Mouse (Mus musculus): ENCODE data around the gene Nup54. TPM values are rescaled to one million over a fixed set of nuclear protein-coding genes. Genes with fewer than 3 reads are reported as not detected.
A peak's percentile ranks its signal among the peaks of the same experiment; 100 is the strongest.

Gene Nup54
- polyA plus RNA-seq, 1 experiment from 2014 or later, result 48.6 TPM

- DNase-seq (ENCODE audit: low read depth, low spot score) (no peak), ATAC-seq (no peak)
- no peaks in the 10 kb centered on the region for H3K27me3 ChIP-seq
- CTCF ChIA-PET, result interaction anchor here (2.2 kb wide), 1 partner anchor 9 kb away, joined by 12 read pairs; no protein-coding TSS in a partner anchor
- TF ChIP-seq CTCF (IDR thresholded peaks at IDR 0.05), result no peak
- in situ Hi-C loops (cut with MboI; ENCODE audit: low pct_unique_long_range_greater_than_20kb), result no loop called here
- POLR2A ChIA-PET, result no interaction called here
These were observed 17.9 kb upstream of the Nup54 start for GRCm38 (mm10) chr5:92452876-92453275.

DNA sequence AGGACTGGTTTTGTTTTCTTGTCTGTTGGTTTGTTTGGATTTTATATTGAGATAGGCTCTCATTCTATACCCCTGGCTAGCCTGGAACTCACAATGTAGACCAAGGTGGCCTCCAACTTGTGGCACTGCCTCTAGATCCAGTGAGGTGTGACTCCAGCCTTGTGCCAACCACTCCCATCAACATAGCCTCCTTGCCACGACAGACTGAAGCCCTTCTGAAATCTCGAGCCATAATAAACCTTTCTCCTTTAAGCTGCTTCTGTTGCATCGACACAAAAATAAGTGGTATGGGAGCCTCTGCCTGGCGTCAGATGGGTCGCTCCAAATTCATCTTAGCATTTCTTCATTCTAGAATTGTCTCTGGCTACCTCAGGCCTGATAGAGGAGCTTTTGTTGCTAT, 11.7 kb upstream of the Nup54 start:
- DNase-seq (ENCODE audit: low read depth, low spot score), result no peak
- TF ChIP-seq CTCF (IDR thresholded peaks at IDR 0.05), result no peak
- ChIA-PET POLR2A (no interaction called here), CTCF (no interaction called here)
- no peaks in the 10 kb centered on the region for H3K27me3 ChIP-seq
- in situ Hi-C loops (cut with MboI; ENCODE audit: low pct_unique_long_range_greater_than_20kb), result no loop called here
- ATAC-seq, result no peak

DNA sequence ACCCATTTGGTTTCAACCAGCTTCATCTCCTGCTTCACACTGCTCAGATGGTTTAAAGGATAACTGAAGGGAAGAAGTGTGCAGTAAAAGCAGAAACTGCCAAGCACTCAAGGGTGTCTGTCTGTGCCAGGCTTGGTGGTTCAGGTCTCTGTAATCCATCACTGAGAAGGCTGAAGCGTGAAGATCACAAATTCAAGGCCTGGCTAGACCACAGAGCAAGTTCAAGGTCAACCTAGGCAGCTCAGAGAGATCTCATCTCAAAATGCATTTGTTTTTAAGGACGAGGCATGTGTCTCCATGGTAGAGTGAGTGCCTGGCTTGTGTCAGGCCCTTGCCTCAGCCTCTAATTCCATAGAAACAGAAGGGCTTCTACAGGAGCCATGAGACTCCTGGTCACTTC, 10.0 kb upstream of the Nup54 start:
- DNase-seq (ENCODE audit: low read depth, low spot score) (no peak), ATAC-seq (no peak)
- CTCF ChIA-PET, result no interaction called here
- in situ Hi-C loops (cut with MboI; ENCODE audit: low pct_unique_long_range_greater_than_20kb), result no loop called here
- H3K27me3 ChIP-seq, result no peaks in the 10 kb centered on the region
- POLR2A ChIA-PET, result no interaction called here
- no peak for TF ChIP-seq CTCF (IDR thresholded peaks at IDR 0.05)

DNA sequence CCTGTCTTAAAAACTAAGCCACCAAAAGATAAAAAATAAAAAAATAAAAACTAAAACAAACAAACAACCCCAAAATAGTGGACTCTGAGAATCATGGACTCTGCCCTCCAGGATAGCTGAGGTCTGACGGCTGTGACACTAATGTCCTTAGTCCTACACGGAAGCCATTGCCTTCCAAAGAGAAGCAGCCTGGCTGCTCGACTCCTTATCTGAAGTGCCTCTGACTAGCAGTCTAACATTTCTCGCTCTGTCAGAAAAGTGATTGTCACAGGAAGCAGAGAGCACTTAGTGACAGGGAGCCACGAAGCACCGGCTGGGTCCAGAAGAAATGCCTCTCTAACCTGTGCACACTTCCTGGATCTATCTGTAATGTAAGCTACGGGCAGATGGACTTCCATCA, 7.9 kb upstream of the Nup54 start:
- DNase-seq (ENCODE audit: low read depth, low spot score) (no peak), ATAC-seq (no peak)
- in situ Hi-C loops (cut with MboI; ENCODE audit: low pct_unique_long_range_greater_than_20kb), result no loop called here
- no peaks in the 10 kb centered on the region for H3K27me3 ChIP-seq
- TF ChIP-seq CTCF (IDR thresholded peaks at IDR 0.05), result no peak
- CTCF ChIA-PET, result interaction anchor here (1.3 to 2.1 kb wide), 2 partner anchors 7 to 19 kb away, joined by 3 to 5 read pairs; no protein-coding TSS in a partner anchor
- POLR2A ChIA-PET, result no interaction called here

DNA sequence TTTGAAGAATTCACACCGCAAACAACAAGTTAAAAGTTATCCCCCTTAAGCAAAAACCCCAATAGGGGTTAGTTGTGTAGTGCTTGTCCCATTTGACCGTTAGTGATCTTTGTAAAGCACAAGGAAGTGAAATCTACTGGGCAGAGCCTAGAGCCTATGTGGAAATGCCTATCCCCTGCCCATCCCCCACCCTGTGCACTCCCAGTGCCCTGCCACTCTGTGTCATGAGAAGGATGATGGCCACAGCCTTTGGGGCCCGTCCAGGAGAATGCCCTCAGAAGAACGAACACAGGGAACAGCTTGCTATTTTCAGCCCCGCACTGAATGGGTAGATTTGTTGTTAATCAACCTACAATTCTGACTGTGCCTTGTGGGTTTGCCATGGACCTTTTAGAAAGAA, 6.5 kb upstream of the Nup54 start:
- POLR2A ChIA-PET, result no interaction called here
- TF ChIP-seq CTCF (IDR thresholded peaks at IDR 0.05), result no peak
- no peaks in the 10 kb centered on the region for H3K27me3 ChIP-seq
- in situ Hi-C loops (cut with MboI; ENCODE audit: low pct_unique_long_range_greater_than_20kb), result no loop called here
- CTCF ChIA-PET, result interaction anchor here (1.5 kb wide), 1 partner anchor 10 kb away, joined by 6 read pairs; no protein-coding TSS in a partner anchor
- no peak for DNase-seq (ENCODE audit: low read depth, low spot score)
- no peak for ATAC-seq

GRCm38 (mm10) chr5:92438540-92438939, 3.5 kb upstream of the Nup54 start:
- TF ChIP-seq CTCF (IDR thresholded peaks at IDR 0.05), result no peak
- DNase-seq (ENCODE audit: low read depth, low spot score), result no peak
- POLR2A ChIA-PET, result no interaction called here
- in situ Hi-C loops (cut with MboI; ENCODE audit: low pct_unique_long_range_greater_than_20kb), result no loop called here
- CTCF ChIA-PET, result no interaction called here
- no peak for ATAC-seq
- H3K27me3 ChIP-seq, result no peaks in the 10 kb centered on the region

DNA sequence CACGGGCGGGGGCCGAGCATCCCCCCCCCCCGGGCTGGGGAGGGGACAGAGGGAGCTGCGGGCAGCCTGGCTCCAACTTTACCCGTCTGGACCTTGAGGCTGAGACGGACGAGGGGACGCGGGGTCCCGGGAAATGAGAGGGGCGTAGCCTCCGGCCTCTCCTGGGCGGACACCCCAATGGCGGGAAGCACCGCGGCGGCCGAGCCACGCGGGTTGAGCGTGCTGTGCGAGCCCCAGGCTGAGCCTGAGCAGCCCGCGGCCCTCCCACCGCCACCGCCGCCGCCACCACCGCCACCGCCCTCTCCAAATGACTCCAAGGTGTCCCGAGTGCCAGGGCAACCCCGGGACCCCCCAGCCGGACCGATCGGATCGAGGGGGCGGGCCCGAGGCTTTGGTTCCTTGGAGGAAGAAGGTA, 441 bp downstream of the Nup54 start:
- ChIA-PET POLR2A (no interaction called here), CTCF (no interaction called here)
- TF ChIP-seq CTCF (IDR thresholded peaks at IDR 0.05), result no peak
- in situ Hi-C loops (cut with MboI; ENCODE audit: low pct_unique_long_range_greater_than_20kb), result no loop called here
- H3K27me3 ChIP-seq, result no peaks in the 10 kb centered on the region
- peak; percentile 46 for ATAC-seq
- no peak for DNase-seq (ENCODE audit: low read depth, low spot score)

DNA sequence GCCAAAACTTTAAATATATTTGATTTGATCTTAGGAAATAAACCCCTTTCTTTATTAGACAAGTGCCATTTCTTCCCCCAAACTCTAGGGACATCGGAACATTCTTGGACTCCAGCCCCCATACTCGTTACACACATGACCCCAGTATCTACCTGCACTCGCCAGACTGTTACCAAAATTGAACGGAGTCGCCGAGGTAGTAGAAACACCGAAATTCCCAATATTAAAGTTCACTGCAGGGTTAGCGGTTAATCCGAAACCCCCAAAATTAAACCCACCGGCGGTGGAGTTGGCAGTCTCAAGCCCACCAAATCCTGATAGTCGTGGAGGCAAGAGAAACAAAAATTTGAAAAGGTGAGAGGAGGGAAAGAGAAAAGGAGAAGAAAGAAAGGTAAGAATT, 949 bp downstream of the Nup54 start:
- no peaks in the 10 kb centered on the region for H3K27me3 ChIP-seq
- ChIA-PET POLR2A (no interaction called here), CTCF (no interaction called here)
- in situ Hi-C loops (cut with MboI; ENCODE audit: low pct_unique_long_range_greater_than_20kb), result no loop called here
- DNase-seq (ENCODE audit: low read depth, low spot score) (no peak), ATAC-seq (no peak)
- TF ChIP-seq CTCF (IDR thresholded peaks at IDR 0.05), result no peak

DNA sequence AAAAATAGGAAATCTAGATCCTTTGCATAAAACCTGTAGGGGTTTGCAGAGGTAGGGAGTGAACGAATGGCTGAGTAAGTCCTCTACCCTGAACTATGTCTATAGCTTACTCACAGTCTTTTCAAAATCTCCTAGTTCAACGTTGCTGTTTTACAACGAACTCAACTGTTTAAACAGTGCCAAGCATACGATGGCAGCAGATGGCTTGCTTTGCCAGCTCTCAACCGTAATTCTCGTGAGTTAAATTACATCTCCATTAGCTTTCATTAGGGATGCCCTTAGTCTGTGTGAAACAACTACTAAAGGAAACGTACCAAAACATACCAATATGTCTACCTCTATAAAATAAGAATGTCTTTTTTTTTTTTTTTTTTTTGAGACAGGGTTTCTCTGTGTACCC, 3.4 kb downstream of the Nup54 start:
- CTCF ChIA-PET, result interaction anchor here (1.6 kb wide), 1 partner anchor 19 kb away, joined by 3 read pairs; no protein-coding TSS in a partner anchor
- in situ Hi-C loops (cut with MboI; ENCODE audit: low pct_unique_long_range_greater_than_20kb), result no loop called here
- no peak for TF ChIP-seq CTCF (IDR thresholded peaks at IDR 0.05)

DNA sequence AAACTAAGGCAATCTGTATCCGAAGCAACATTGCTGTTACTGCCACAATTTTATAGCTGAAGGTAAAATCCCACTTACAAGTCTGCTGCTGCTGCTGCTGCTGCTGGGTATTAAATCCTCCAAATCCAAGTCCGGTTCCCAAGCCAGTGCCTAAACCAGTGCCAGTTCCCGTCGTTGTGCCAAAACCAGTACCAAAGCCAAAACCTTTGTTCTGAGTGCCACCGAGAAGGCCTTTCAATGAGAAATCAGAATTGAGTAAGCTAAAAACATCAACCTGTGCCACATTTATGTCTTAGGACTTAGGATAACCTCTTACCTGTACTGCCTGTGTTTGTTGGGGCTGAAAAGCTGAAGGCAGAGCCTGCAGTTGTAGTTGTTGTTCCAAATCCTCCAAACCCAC, 4.3 kb downstream of the Nup54 start:
- DNase-seq (ENCODE audit: low read depth, low spot score) (no peak), ATAC-seq (no peak)
- H3K27me3 ChIP-seq, result no peaks in the 10 kb centered on the region
- ChIA-PET CTCF (interaction anchor here (1.6 kb wide), 1 partner anchor 20 kb away, joined by 3 read pairs; no protein-coding TSS in a partner anchor), POLR2A (no interaction called here)
- in situ Hi-C loops (cut with MboI; ENCODE audit: low pct_unique_long_range_greater_than_20kb), result no loop called here
- no peak for TF ChIP-seq CTCF (IDR thresholded peaks at IDR 0.05)

More for the DNA sequence above, 3.4 kb downstream of the Nup54 start:
- ATAC-seq (no peak), DNase-seq (ENCODE audit: low read depth, low spot score) (no peak)
- H3K27me3 ChIP-seq, result no peaks in the 10 kb centered on the region
- POLR2A ChIA-PET, result interaction anchor here (0.6 to 0.9 kb wide), 2 partner anchors 16 to 415 kb away, joined by 3 read pairs; no protein-coding TSS in a partner anchor

DNA sequence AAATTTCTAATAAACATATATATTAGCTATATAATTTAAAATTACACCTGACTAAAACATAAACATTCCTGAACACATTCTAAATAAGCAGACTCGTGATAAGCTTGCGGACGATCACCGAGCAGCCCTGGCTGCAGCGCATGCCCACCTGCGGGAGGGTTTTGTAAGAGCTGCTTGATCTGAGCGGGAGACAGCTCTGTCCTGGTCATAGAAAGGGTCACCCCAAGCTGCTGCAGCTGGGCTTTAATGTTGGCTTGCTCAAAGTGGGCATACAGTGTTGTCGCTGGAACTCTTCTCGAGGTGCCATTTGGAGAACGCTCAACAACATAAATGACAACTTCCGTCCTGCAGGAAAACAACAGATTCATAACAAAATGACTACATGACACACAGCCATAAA, 10.9 kb downstream of the Nup54 start:
- ATAC-seq (no peak), DNase-seq (ENCODE audit: low read depth, low spot score) (no peak)
- no peak for TF ChIP-seq CTCF (IDR thresholded peaks at IDR 0.05)
- H3K27me3 ChIP-seq, result no peaks in the 10 kb centered on the region
- in situ Hi-C loops (cut with MboI; ENCODE audit: low pct_unique_long_range_greater_than_20kb), result no loop called here
- ChIA-PET POLR2A (interaction anchor here (0.5 kb wide), 1 partner anchor 191 kb away, joined by 3 read pairs; no protein-coding TSS in a partner anchor), CTCF (interaction anchor here (0.7 to 1.8 kb wide), 4 partner anchors 10 to 26 kb away, joined by 3 to 7 read pairs (median 6); no protein-coding TSS in a partner anchor)

GRCm38 (mm10) chr5:92413982-92414375, 21.0 kb downstream of the Nup54 start:
- in situ Hi-C loops (cut with MboI; ENCODE audit: low pct_unique_long_range_greater_than_20kb), result no loop called here
- no peak for TF ChIP-seq CTCF (IDR thresholded peaks at IDR 0.05)
- no peaks in the 10 kb centered on the region for H3K27me3 ChIP-seq
- ChIA-PET POLR2A (no interaction called here), CTCF (interaction anchor here (0.8 to 1.2 kb wide), 2 partner anchors 10 to 12 kb away, joined by 3 to 7 read pairs; no protein-coding TSS in a partner anchor)
- no peak for ATAC-seq
- no peak for DNase-seq (ENCODE audit: low read depth, low spot score)

All from Patski (cell line).